Mouse (Mus musculus) G1E (cell line): ENCODE results near the gene Acads. TPM values are rescaled to one million over a fixed set of nuclear protein-coding genes. Genes with fewer than 3 reads are reported as not detected.
"Not testable (repeated sequence)": the region's sequence is repeated elsewhere in the genome, so short reads cannot be mapped to it uniquely, and the experiment has no call there.

Experiments
- ATAC-seq: 2 replicates; pipeline ENCODE4 v1.8.0; 2016; ENCODE audit warnings: mild to moderate bottlenecking; ENCODE audit not compliant: insufficient number of reproducible peaks, poor library complexity, low FRiP score, severe bottlenecking; ENCODE audit errors: extremely low read depth
- DNase-seq: peaks from one replicate; pipeline ENCODE4 v3.0.0; 2012; ENCODE audit warnings: low spot score
- H3K27me3 ChIP-seq: 2 replicates; pipeline ENCODE4 v1.6.1; 2012; ENCODE audit warnings: mild to moderate bottlenecking, low read length, inconsistent platforms; ENCODE audit not compliant: insufficient read depth
- H3K36me3 ChIP-seq: replicated peaks from 2 replicates; pipeline ENCODE3; 2012; ENCODE audit warnings: mild to moderate bottlenecking, inconsistent platforms
- H3K4me1 ChIP-seq: 2 replicates; pipeline ENCODE4 v1.6.1; 2012; ENCODE audit warnings: low read depth, low read length, inconsistent platforms, mixed read lengths; ENCODE audit not compliant: insufficient read depth
- H3K4me3 ChIP-seq: 2 replicates; pipeline ENCODE4 v1.5.1; 2012; ENCODE audit warnings: low read depth, mild to moderate bottlenecking, inconsistent platforms, low read length, moderate library complexity, mixed read lengths
- H3K9me3 ChIP-seq: replicated peaks from 2 replicates; pipeline ENCODE4 v1.6.1; 2012; ENCODE audit warnings: inconsistent platforms
- CTCF ChIP-seq: IDR thresholded peaks from 2 replicates; pipeline ENCODE4 v1.5.1; 2012; ENCODE audit warnings: low read depth, low read length, inconsistent platforms, mixed read lengths
- GATA1 ChIP-seq: IDR thresholded peaks from 2 replicates; pipeline ENCODE4 v1.6.1; 2012; ENCODE audit warnings: borderline replicate concordance, low read length, inconsistent platforms, mixed read lengths
- GATA2 ChIP-seq: IDR thresholded peaks from 2 replicates; pipeline ENCODE4 v1.6.1; 2012; ENCODE audit warnings: low read depth, low read length, inconsistent platforms, borderline replicate concordance
- POLR2AphosphoS5 ChIP-seq: IDR thresholded peaks from 2 replicates; pipeline ENCODE4 v1.6.1; 2012; ENCODE audit warnings: low read depth, low read length, inconsistent platforms; ENCODE audit not compliant: insufficient replicate concordance
- TAL1 ChIP-seq: conservative IDR thresholded peaks from 2 replicates; pipeline ENCODE4 v1.6.1; 2012; ENCODE audit warnings: low read depth, low read length, inconsistent platforms, mixed read lengths
- polyA plus RNA-seq: library from polyadenylated mRNA; stranded (reverse); fragments of >175 nt; gene quantifications from 2 replicates; pipeline ENCODE4 v1.2.3, GENCODE M21; 2012
- total RNA-seq, 2 experiments: library from RNA; stranded (forward) in 1 of 2; stranded (reverse) in 1 of 2; fragments of 200-1000 nt in 1 of 2; fragments of >200 nt in 1 of 2; fragmentation: Nextera tagmentation in 1 of 2; gene quantifications; 2 replicates each; pipeline ENCODE4 v1.2.3; 2014 to 2017

Acads gene
- total and polyA plus RNA-seq, 3 experiments: 23.0 to 63.4 (median 28.1) TPM

DNA sequence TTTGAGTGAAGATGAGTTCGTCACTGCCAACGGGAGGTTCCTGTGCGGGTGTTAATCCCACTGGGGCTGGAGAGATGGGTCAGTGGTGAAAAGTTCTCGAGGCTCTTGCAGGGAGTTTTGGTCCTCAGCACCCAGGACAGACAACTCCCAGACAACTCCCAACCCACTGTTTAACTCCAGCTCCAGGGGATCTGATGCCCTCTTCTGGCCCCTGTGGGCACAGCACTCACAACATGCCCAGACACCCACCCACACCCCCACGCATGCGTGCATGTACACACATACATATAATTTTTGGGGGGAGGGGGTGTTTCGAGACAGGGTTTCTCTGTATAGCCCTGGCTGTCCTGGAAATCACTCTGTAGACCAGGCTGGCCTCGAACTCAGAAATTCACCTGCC, 44.4 kb upstream of the Acads start:
- Histone ChIP-seq H3K4me3 (no peak overlapping the region), H3K9me3 (no peaks in the 10 kb centered on the region), H3K4me1 (peaks cover 70% of the 10 kb centered on the region), H3K36me3 (no peaks in the 10 kb centered on the region), H3K27me3 (no peaks in the 10 kb centered on the region)
- no peak for DNase-seq
- no peak for ATAC-seq
- TF ChIP-seq POLR2AphosphoS5: no peak
- no peak for TF ChIP-seq CTCF
- TF ChIP-seq GATA2: no peak
- no peak for TF ChIP-seq TAL1
- no peak for TF ChIP-seq GATA1

DNA sequence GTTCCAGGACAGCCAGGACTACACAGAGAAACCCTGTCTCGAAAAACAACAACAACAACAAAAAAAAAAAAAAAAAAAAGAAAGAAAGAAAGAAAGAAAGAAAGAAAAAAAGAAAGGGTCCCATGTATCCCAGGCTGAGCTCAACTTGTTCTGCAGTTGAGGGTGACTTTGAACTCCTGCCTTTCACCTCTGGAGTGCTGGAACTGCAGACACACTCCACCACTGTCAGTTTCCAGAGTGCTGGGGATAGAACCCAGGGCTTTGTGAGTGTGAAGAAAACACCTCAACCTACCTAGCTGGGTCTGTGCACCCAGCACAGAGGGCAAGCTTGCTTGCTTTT, 42.8 kb upstream of the Acads start:
- not testable (repeated sequence) for H3K9me3 ChIP-seq, ATAC-seq, H3K36me3 ChIP-seq, H3K27me3 ChIP-seq, H3K4me3 ChIP-seq, DNase-seq
- H3K4me1 ChIP-seq: peaks cover 66% of the 10 kb centered on the region

GRCm38 (mm10) chr5:115161064-115161939, 42.2 kb upstream of the Acads start:
- Histone ChIP-seq H3K27me3 (no peaks in the 10 kb centered on the region), H3K9me3 (no peaks in the 10 kb centered on the region), H3K36me3 (peaks cover 5% of the 10 kb centered on the region), H3K4me1 (peaks cover 62% of the 10 kb centered on the region), H3K4me3 (peak overlapping the region; percentile 63; the same call in 1 of the 2 replicates)
- TF ChIP-seq TAL1: peak; percentile 27; the same call in 1 of the 2 replicates
- TF ChIP-seq GATA1: no peak
- DNase-seq (peak; percentile 67), ATAC-seq (no peak)

DNA sequence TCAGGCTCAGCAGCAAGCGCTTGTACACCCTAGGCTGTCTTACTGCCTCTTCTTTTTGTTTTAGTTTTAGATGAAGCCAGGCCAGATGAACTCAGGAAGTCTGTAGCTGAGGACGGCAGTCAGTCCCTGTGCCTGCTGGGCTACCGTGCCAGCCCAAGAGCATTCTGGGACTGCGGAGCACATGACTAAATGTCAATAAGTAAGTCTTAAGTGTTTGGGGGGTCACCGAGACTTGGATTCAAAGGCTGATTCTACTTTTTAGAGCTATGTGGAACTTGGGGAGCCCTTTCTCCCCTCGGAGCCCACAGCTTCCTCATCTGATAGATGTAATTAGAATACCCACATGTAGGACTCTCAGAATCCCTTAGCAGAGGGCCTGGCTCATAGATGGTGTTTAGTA, 41.5 kb upstream of the Acads start:
- Histone ChIP-seq H3K4me3 (peak overlapping the region; percentile 63; the same call in 1 of the 2 replicates), H3K9me3 (no peaks in the 10 kb centered on the region), H3K27me3 (no peaks in the 10 kb centered on the region), H3K4me1 (peaks cover 62% of the 10 kb centered on the region), H3K36me3 (peaks cover 7% of the 10 kb centered on the region)
- ATAC-seq (no peak), DNase-seq (no peak)
- TF ChIP-seq GATA2 (no peak), CTCF (no peak), GATA1 (no peak), TAL1 (no peak), POLR2AphosphoS5 (no peak)

- TF ChIP-seq TAL1: no peak
- TF ChIP-seq GATA1: no peak
- Histone ChIP-seq H3K27me3 (no peaks in the 10 kb centered on the region), H3K36me3 (peaks cover 22% of the 10 kb centered on the region), H3K4me1 (peaks cover 75% of the 10 kb centered on the region), H3K9me3 (no peaks in the 10 kb centered on the region), H3K4me3 (peak overlapping the region; percentile 97)
- DNase-seq (no peak), ATAC-seq (no peak)
These were observed 40.0 kb upstream of the Acads start for GRCm38 (mm10) chr5:115159165-115159564.

- Histone ChIP-seq H3K27me3 (no peaks in the 10 kb centered on the region), H3K36me3 (peaks cover 30% of the 10 kb centered on the region), H3K4me3 (peak within 1 kb of the TSS; percentile 97), H3K4me1 (peaks cover 80% of the 10 kb centered on the region), H3K9me3 (no peaks in the 10 kb centered on the region)
- no peak for TF ChIP-seq TAL1
- ATAC-seq: peak; percentile 79
- DNase-seq: peak; percentile 100
These were observed 39.2 kb upstream of the Acads start, which contains the start of gene Mlec for GRCm38 (mm10) chr5:115158040-115158983. Gene Mlec (minus strand): TSS chr5:115158179.
